Mouse (Mus musculus): Measurements from ENCODE around the gene Cish. TPM values are rescaled to one million over a fixed set of nuclear protein-coding genes. Genes with fewer than 3 reads are reported as not detected.

Gene Cish
- polyA plus RNA-seq, 1 experiment from 2014 or later: 18.7 TPM

DNA sequence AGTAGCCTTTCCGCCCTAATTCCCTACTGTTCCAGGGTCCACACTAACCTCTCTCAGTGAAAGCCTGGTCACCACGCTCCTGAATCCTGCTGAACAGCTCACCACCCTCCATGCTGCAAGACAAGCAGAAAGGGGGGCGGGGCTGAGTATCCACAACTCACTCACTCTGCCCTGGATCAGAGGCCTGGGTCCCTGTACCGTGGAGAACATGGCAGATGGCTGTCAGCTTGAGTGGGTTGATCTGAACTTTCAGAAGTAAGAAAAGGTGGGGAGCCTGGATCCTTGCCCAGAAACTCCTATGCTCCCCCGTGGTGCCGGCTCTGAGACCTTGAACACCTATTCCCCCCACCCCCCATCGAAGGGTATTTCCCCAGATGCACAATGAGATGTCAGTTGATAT, 33.5 kb upstream of the Cish start:
- Histone ChIP-seq H3K9me3 (no peaks in the 10 kb centered on the region), H3K4me1 (peaks cover 20% of the 10 kb centered on the region), H3K27ac (replicated peaks) (no peak overlapping the region), H3K36me3 (no peaks in the 10 kb centered on the region), H3K9ac (no peak overlapping the region), H3K4me3 (no peak overlapping the region), H3K4me2 (no peak overlapping the region), H3K27me3 (replicated peaks) (peaks cover 11% of the 10 kb centered on the region)
- WGBS: 68% methylated on average over 7 of the region's 7 CpGs
- no peak for ATAC-seq (ENCODE audit: extremely low read depth, insufficient number of reproducible peaks, low FRiP score, low TSS enrichment)

- H3K4me2 ChIP-seq: no peak overlapping the region
- no peak for ATAC-seq (ENCODE audit: extremely low read depth, insufficient number of reproducible peaks, low FRiP score, low TSS enrichment)
- no peak overlapping the region for H3K27ac ChIP-seq (replicated peaks)
- H3K36me3 ChIP-seq: no peaks in the 10 kb centered on the region
- no peaks in the 10 kb centered on the region for H3K9me3 ChIP-seq
- no peak overlapping the region for H3K9ac ChIP-seq
- peaks cover 11% of the 10 kb centered on the region for H3K27me3 ChIP-seq (replicated peaks)
- 86% methylated on average over 5 of the region's 5 CpGs for WGBS
- no peak overlapping the region for H3K4me3 ChIP-seq
- H3K4me1 ChIP-seq: peaks cover 19% of the 10 kb centered on the region
These were observed 31.9 kb upstream of the Cish start for GRCm38 (mm10) chr9:107263912-107264311.

DNA sequence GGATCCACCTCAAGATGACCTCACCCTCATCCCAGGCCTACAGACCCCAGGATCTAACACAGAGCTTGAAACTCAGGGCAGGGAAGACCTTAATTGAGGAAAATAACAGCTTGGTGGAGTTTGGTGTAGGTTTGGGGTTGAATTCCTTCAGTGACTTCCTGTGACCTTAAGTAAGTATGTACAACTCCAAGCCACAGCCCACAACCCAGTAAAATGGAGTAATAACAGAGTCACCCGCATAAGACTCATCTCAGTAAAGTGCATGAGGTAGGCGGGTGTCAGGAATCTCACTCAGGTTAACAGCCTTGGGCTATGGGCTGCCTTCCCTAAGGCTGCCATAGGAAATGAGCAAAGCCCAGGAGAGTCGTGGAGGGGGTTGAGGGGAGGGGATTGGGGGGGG, 31.1 kb upstream of the Cish start:
- H3K27me3 ChIP-seq (replicated peaks): peaks cover 11% of the 10 kb centered on the region
- no peak overlapping the region for H3K9ac ChIP-seq
- H3K4me1 ChIP-seq: peaks cover 11% of the 10 kb centered on the region
- no peaks in the 10 kb centered on the region for H3K9me3 ChIP-seq
- 62% methylated on average over 3 of the region's 3 CpGs for WGBS
- no peaks in the 10 kb centered on the region for H3K36me3 ChIP-seq
- no peak overlapping the region for H3K4me2 ChIP-seq
- H3K4me3 ChIP-seq: no peak overlapping the region
- no peak for ATAC-seq (ENCODE audit: extremely low read depth, insufficient number of reproducible peaks, low FRiP score, low TSS enrichment)
- H3K27ac ChIP-seq (replicated peaks): no peak overlapping the region

GRCm38 (mm10) chr9:107267028-107267427, 28.8 kb upstream of the Cish start:
- H3K27me3 ChIP-seq (replicated peaks): peaks cover 11% of the 10 kb centered on the region
- H3K9me3 ChIP-seq: no peaks in the 10 kb centered on the region
- no peak overlapping the region for H3K27ac ChIP-seq (replicated peaks)
- H3K4me1 ChIP-seq: peaks cover 10% of the 10 kb centered on the region
- H3K4me3 ChIP-seq: no peak overlapping the region
- H3K4me2 ChIP-seq: no peak overlapping the region
- no peaks in the 10 kb centered on the region for H3K36me3 ChIP-seq
- no peak overlapping the region for H3K9ac ChIP-seq
- no peak for ATAC-seq (ENCODE audit: extremely low read depth, insufficient number of reproducible peaks, low FRiP score, low TSS enrichment)
- WGBS: 32% methylated on average over 1 of the region's 1 CpGs

DNA sequence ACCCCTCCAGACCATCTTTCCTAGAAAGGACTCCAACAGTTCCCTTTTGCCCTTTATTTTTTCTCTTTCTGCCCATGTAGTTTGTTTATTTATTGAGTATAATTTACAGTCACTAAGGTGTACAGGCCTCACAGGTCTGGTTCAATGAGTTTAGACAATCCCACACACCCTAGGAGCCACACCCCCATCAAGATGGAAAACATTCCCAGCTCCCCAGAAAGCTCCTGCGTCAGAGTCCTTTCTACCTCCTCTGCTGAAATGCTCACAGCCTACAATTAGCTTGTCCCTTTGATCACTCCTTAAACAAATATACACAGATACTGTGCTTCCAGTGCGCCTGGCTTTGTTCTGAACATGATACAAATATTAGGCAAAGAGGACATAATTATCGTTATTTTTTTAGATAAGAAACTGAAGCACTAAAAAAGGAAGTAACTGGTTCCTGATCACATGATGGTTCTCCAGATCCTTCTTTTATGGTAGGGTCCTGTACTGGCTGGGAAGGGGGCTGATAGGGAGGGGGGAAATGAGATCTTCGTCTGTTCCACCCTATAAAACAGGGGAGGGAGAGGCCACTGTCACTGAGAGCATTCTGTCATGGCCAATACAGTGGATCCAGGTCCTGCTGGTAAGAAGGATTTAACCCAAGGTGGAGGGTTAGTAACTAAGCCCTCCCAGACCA, 28.0 kb upstream of the Cish start:
- Histone ChIP-seq H3K4me3 (no peak overlapping the region), H3K4me2 (no peak overlapping the region), H3K9ac (no peak overlapping the region), H3K27me3 (replicated peaks) (peaks cover 11% of the 10 kb centered on the region), H3K36me3 (no peaks in the 10 kb centered on the region), H3K27ac (replicated peaks) (no peak overlapping the region), H3K9me3 (no peaks in the 10 kb centered on the region), H3K4me1 (peaks cover 17% of the 10 kb centered on the region)
- no peak for ATAC-seq (ENCODE audit: extremely low read depth, insufficient number of reproducible peaks, low FRiP score, low TSS enrichment)
- 33% methylated on average over 4 of the region's 4 CpGs for WGBS

DNA sequence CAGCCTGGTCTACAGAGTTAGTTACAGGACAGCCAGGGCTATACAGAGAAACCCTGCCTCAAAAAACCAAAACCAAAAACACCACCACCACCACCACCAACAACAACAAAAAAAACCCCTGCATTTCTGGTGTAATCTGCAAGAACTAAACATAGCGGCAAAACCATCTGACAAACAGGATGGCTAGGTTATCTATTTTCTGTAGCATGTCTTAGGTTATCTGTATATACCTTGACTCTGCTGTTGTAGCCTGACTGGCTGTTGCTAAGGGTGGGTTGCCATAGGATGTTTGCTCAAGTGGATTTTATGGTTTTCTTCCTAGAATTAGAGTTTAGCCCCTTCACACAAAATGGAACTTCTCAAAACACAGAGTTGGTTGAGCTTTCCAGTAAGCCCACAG, 26.1 kb upstream of the Cish start:
- 89% methylated on average over 1 of the region's 1 CpGs for WGBS
- peaks cover 17% of the 10 kb centered on the region for H3K4me1 ChIP-seq
- H3K4me2 ChIP-seq: no peak overlapping the region
- H3K9me3 ChIP-seq: no peaks in the 10 kb centered on the region
- no peaks in the 10 kb centered on the region for H3K36me3 ChIP-seq
- ATAC-seq (ENCODE audit: extremely low read depth, insufficient number of reproducible peaks, low FRiP score, low TSS enrichment): no peak
- H3K27me3 ChIP-seq (replicated peaks): 0 out of 2 replicates have a peak, but pooled peaks cover 3% of the 10 kb centered on the region
- H3K4me3 ChIP-seq: no peak overlapping the region
- H3K9ac ChIP-seq: no peak overlapping the region
- no peak overlapping the region for H3K27ac ChIP-seq (replicated peaks)

DNA sequence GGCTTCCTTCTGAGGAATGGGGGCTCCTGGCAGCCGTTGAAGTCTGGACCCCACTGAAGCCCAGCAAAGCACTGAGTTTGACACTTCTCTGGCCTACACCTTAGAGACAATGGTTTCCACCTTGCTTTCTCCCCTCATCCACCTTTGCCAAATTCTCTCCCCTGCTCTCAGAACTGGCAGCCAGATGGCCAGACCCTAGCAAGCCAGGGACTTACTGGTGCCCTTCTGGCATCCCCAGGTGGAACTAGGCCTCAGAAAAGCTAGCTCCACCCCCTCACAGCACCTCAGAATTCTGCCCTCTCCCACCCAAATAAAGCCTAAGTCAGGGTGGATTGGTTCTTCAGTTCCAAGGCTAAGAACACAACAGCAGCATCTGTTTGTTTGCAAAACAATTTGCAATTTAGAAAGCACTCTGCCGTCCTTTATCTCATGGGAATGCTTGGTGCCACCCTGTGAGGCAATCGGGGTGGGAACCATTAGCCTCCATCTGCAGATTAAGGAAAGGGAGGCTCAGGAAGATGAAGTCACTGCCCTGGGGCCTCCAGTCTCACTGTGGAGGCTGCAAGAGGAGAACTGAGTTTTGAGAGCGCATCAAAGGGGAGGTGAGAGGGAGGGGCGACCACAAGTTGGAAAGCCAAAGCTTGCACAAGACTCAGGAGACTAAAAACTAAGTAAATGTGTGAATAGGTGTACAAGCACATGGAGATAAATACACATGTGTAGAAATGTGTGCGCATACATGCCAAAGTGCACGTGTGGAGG, 24.5 kb upstream of the Cish start:
- H3K27me3 ChIP-seq (replicated peaks): no peaks in the 10 kb centered on the region
- 65% methylated on average over 7 of the region's 7 CpGs for WGBS
- H3K4me2 ChIP-seq: no peak overlapping the region
- no peaks in the 10 kb centered on the region for H3K36me3 ChIP-seq
- H3K9me3 ChIP-seq: no peaks in the 10 kb centered on the region
- ATAC-seq (ENCODE audit: extremely low read depth, insufficient number of reproducible peaks, low FRiP score, low TSS enrichment): no peak
- H3K4me1 ChIP-seq: peaks cover 17% of the 10 kb centered on the region
- no peak overlapping the region for H3K9ac ChIP-seq
- no peak overlapping the region for H3K27ac ChIP-seq (replicated peaks)
- no peak overlapping the region for H3K4me3 ChIP-seq

DNA sequence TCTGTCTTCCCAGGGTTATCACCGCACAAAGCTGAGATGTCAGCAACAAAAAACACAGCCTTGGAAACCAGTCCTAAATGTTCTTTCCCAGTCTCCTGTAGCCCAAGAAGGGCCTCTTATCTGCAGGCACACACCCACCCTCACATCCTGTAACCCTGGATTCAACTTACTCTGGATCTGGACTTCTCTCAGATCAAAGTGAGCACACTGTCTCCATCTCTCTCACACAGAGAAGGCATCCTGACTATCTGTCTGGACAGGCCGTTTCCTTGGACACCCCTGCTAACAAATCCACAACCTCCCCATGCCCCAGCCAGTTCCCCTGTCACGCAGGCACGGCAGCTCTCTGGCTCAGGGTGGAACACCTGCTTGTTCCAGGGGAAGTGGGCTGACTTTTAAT, 23.5 kb upstream of the Cish start:
- no peak overlapping the region for H3K4me2 ChIP-seq
- ATAC-seq (ENCODE audit: extremely low read depth, insufficient number of reproducible peaks, low FRiP score, low TSS enrichment): no peak

DNA sequence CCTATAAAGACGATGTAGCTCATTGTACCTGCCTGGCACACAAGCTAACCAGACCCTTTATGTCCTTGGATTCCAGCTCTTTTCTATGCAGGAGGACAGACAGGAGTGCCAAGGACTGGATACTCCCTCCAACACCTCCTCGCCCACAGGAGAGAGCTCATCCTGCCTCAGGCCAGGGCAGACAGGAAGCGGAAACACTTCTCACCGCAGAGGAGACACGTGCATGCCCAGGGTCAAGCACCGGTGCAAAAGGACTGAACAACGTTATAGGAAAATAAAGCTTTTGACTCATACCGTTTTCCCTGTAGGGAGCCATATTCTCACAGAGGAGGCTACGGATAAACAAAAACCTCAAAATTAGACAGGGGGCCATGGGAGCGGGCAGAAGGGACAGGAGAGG, 22.6 kb upstream of the Cish start:
- WGBS: 66% methylated on average over 10 of the region's 10 CpGs
- Histone ChIP-seq H3K27ac (replicated peaks) (no peak overlapping the region), H3K9ac (no peak overlapping the region), H3K9me3 (no peaks in the 10 kb centered on the region), H3K4me2 (no peak overlapping the region), H3K4me3 (no peak overlapping the region), H3K4me1 (peaks cover 21% of the 10 kb centered on the region), H3K27me3 (replicated peaks) (no peaks in the 10 kb centered on the region), H3K36me3 (no peaks in the 10 kb centered on the region)
- ATAC-seq (ENCODE audit: extremely low read depth, insufficient number of reproducible peaks, low FRiP score, low TSS enrichment): no peak

More for the DNA sequence above, 23.5 kb upstream of the Cish start:
- H3K9me3 ChIP-seq: no peaks in the 10 kb centered on the region
- H3K4me1 ChIP-seq: peaks cover 21% of the 10 kb centered on the region
- 21% methylated on average over 4 of the region's 4 CpGs for WGBS
- no peaks in the 10 kb centered on the region for H3K36me3 ChIP-seq
- no peak overlapping the region for H3K27ac ChIP-seq (replicated peaks)
- H3K27me3 ChIP-seq (replicated peaks): no peaks in the 10 kb centered on the region
- H3K9ac ChIP-seq: no peak overlapping the region
- no peak overlapping the region for H3K4me3 ChIP-seq

- WGBS: 73% methylated on average over 6 of the region's 6 CpGs
- no peak for ATAC-seq (ENCODE audit: extremely low read depth, insufficient number of reproducible peaks, low FRiP score, low TSS enrichment)
These were observed 21.1 kb upstream of the Cish start for GRCm38 (mm10) chr9:107274751-107275150.

DNA sequence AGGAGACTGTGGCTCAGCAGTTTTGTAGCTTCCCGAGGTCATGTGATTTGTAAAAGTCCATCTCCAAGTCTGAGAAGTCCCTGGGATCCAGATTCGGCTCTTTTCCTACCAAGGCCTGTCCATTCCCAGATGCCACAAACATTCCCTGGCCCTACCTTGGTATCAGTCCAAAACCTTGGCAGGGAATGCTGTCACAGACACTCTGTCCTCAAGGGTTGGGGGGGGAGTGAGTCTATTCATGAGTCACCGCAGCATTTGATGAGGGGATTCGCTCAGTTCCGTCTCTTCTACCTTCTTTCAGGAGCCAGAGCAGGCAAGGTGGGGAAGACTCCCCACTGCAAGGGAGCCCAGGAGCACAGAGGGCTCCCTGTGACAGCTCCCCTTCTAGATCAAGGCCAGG, 20.1 kb upstream of the Cish start:
- ATAC-seq (ENCODE audit: extremely low read depth, insufficient number of reproducible peaks, low FRiP score, low TSS enrichment): no peak
- Histone ChIP-seq H3K27ac (replicated peaks) (no peak overlapping the region), H3K4me1 (peaks cover 42% of the 10 kb centered on the region), H3K4me3 (no peak overlapping the region), H3K27me3 (replicated peaks) (0 out of 2 replicates have a peak, but pooled peaks cover 4% of the 10 kb centered on the region), H3K36me3 (no peaks in the 10 kb centered on the region), H3K9ac (no peak overlapping the region), H3K4me2 (no peak overlapping the region), H3K9me3 (no peaks in the 10 kb centered on the region)
- WGBS: 86% methylated on average over 5 of the region's 5 CpGs

More at GRCm38 (mm10) chr9:107274751-107275150, 21.1 kb upstream of the Cish start:
- Histone ChIP-seq H3K9me3 (no peaks in the 10 kb centered on the region), H3K4me1 (peaks cover 33% of the 10 kb centered on the region), H3K4me2 (no peak overlapping the region), H3K36me3 (no peaks in the 10 kb centered on the region), H3K27ac (replicated peaks) (no peak overlapping the region), H3K4me3 (no peak overlapping the region), H3K9ac (no peak overlapping the region), H3K27me3 (replicated peaks) (0 out of 2 replicates have a peak, but pooled peaks cover 4% of the 10 kb centered on the region)

DNA sequence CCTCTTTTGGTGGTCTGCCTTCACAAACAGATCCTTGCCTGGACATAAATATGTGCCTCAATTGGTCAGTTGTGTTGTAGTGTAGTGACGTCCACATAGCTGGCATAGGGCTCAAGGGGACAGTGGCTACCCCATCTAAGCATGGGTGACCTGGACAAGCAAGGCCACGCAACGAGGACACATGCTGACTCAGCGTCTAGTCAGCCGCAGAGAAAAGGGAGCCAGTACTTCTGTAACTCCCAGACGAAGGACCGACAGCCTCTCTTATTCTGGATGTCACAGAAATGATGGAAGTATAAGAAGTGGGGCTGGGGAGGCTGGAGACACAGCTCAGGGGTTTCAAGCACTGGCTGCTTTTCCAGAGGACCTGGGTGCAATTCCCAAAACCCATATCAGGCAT, 18.2 kb upstream of the Cish start:
- no peak overlapping the region for H3K9ac ChIP-seq
- no peaks in the 10 kb centered on the region for H3K9me3 ChIP-seq
- H3K36me3 ChIP-seq: no peaks in the 10 kb centered on the region
- H3K27me3 ChIP-seq (replicated peaks): 0 out of 2 replicates have a peak, but pooled peaks cover 4% of the 10 kb centered on the region
- no peak overlapping the region for H3K4me2 ChIP-seq
- H3K4me1 ChIP-seq: peaks cover 30% of the 10 kb centered on the region
- no peak overlapping the region for H3K27ac ChIP-seq (replicated peaks)
- 82% methylated on average over 7 of the region's 7 CpGs for WGBS
- no peak overlapping the region for H3K4me3 ChIP-seq
- no peak for ATAC-seq (ENCODE audit: extremely low read depth, insufficient number of reproducible peaks, low FRiP score, low TSS enrichment)
